Comparison of ENCODE assay signal across 13 mouse cellular contexts in the genomic region with DNA sequence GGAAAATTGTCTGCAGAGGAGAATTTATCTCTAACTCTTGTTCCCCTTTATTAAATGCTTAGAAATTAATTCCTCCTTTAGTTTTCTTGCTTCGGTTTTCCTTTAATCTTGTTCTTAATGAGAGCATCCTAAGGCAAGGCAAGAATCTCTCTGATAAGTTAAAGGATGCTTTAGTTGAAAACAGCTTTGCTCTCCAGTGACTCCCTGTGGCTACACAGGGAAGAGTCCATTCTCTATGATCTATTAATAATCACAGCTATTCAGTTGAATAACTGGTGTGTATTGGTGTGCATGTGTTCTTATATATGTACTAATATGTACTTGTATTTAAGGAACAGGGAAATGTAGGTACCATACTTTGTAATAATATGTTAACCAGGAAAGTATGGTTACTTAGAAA. TPM values are rescaled to one million over a fixed set of nuclear protein-coding genes. Genes with fewer than 3 reads are reported as not detected.
DNase-seq lines count a peak whose midpoint lies in the region; ATAC-seq and TF ChIP-seq lines count a peak whose summit lies in the region.
"Had no signal": no experiment of that assay in that cellular context is flagged by ENCODE, and none has a peak within 500 bp of the region (broad histone marks: within the 10 kb centered on the region; RNA-seq: fewer than 3 reads in every experiment).

No protein-coding gene starts in this region.

- H3K4me2 ChIP-seq in hindbrain, postnatal 0 days (ENCODE audit: low read depth, low read length), result no peak overlapping the region
- no peak overlapping the region for H3K4me2 ChIP-seq in hindbrain, embryonic 16.5 days (ENCODE audit: low read length)
- H3K4me2 ChIP-seq: embryonic facial prominence, embryonic 13.5 days had no signal

- no peak overlapping the region for H3K4me3 ChIP-seq in hindbrain, postnatal 0 days (ENCODE audit: low read length)
- H3K4me3 ChIP-seq in hindbrain, embryonic 16.5 days (ENCODE audit: low read length), result no peak overlapping the region
- H3K4me3 ChIP-seq: embryonic facial prominence, embryonic 13.5 days had no signal

- no peaks in the 10 kb centered on the region for H3K4me1 ChIP-seq in hindbrain, postnatal 0 days (ENCODE audit: insufficient read depth, low read length)
- H3K4me1 ChIP-seq in hindbrain, embryonic 16.5 days (ENCODE audit: control insufficient read depth, insufficient read depth, low read depth, low read length), result no peaks in the 10 kb centered on the region
- H3K4me1 ChIP-seq: embryonic facial prominence, embryonic 13.5 days had no signal

- 71% methylated on average over 1 of the region's 1 CpGs for WGBS in hindbrain, postnatal 0 days
- WGBS in hindbrain, embryonic 16.5 days, result 63% methylated on average over 1 of the region's 1 CpGs

- no peaks in the 10 kb centered on the region for H3K36me3 ChIP-seq in hindbrain, postnatal 0 days (ENCODE audit: insufficient read depth, low read length)
- H3K36me3 ChIP-seq in hindbrain, embryonic 16.5 days (ENCODE audit: control insufficient read depth, insufficient read depth, low read length), result no peaks in the 10 kb centered on the region
- H3K36me3 ChIP-seq: embryonic facial prominence, embryonic 13.5 days; G1E had no signal

- peak; percentile 69 for DNase-seq in hindbrain, postnatal 0 days (ENCODE audit: low spot score)
- peak; percentile 37 to 43 for DNase-seq in right cerebral cortex, adult 2 months (ENCODE audit: low spot score in 2 of 2)
- DNase-seq in right cerebral cortex, postnatal 36 days (ENCODE audit: low spot score in 2 of 2), result no peak
- peak; percentile 6 for DNase-seq in layer of hippocampus, adult 9-11 months
- no peak for DNase-seq in yolk sac, embryonic 10.5 days (ENCODE audit: low spot score)
- DNase-seq in heart, postnatal 4 days, result no peak
- DNase-seq: heart, postnatal 14 days; liver; spleen, adult 18-20 months had no signal

- H3K9ac ChIP-seq in hindbrain, postnatal 0 days (replicated peaks; ENCODE audit: low read length), result no peak overlapping the region
- no peak overlapping the region for H3K9ac ChIP-seq in hindbrain, embryonic 16.5 days (ENCODE audit: low read depth, low read length)
- H3K9ac ChIP-seq: embryonic facial prominence, embryonic 13.5 days had no signal

- TF ChIP-seq CTCF in hindbrain, postnatal 0 days (IDR thresholded peaks at IDR 0.05; ENCODE audit: low read depth), result peak; percentile 72

- no peak overlapping the region for H3K27ac ChIP-seq in hindbrain, postnatal 0 days
- H3K27ac ChIP-seq in hindbrain, embryonic 16.5 days (ENCODE audit: low read depth, low read length), result no peak overlapping the region
- H3K27ac ChIP-seq: embryonic facial prominence, embryonic 13.5 days; macrophage had no signal

- H3K27me3 ChIP-seq in hindbrain, postnatal 0 days (ENCODE audit: insufficient read depth, low read length), result no peaks in the 10 kb centered on the region
- H3K27me3 ChIP-seq in hindbrain, embryonic 16.5 days (replicated peaks; ENCODE audit: control insufficient read depth, insufficient read depth, low read length), result no peaks in the 10 kb centered on the region
- H3K27me3 ChIP-seq: embryonic facial prominence, embryonic 13.5 days had no signal

- ATAC-seq in hindbrain, postnatal 0 days, result 0 out of 2 replicates have a peak, but pooled peaks have one; percentile 43
- no peak for ATAC-seq in hindbrain, embryonic 16.5 days

- H3K9me3 ChIP-seq in hindbrain, postnatal 0 days (ENCODE audit: low read length), result no peaks in the 10 kb centered on the region
- no peaks in the 10 kb centered on the region for H3K9me3 ChIP-seq in hindbrain, embryonic 16.5 days (ENCODE audit: control insufficient read depth, low read length)
- H3K9me3 ChIP-seq: embryonic facial prominence, embryonic 13.5 days; G1E had no signal

RNA-seq across cellular contexts. Expression of gene Adarb2, which starts 28.9 kb away (rescaled TPM):
- total RNA-seq in hindbrain, postnatal 0 days (2014; rRNA removed), result 28.8 and 33.8 TPM in 2 replicates
- 13.5 and 14.7 TPM in 2 replicates for polyA plus RNA-seq in hindbrain, postnatal 0 days (2015; fragmentation: Nextera tagmentation; extraction: Ambion mirVana)
- polyA plus RNA-seq in hindbrain, embryonic 16.5 days (2015; fragmentation: Nextera tagmentation; extraction: Ambion mirVana), result 25.2 and 25.3 TPM in 2 replicates
- total RNA-seq in heart, postnatal 4 days (2021), result under 1 TPM; 0.11 to 0.14 TPM
- total RNA-seq: heart, postnatal 14 days had no signal
- polyA plus RNA-seq: G1E, macrophage had no signal

Comparison
In these comparisons a context has a peak if more than half of its experiments do, and no peak if none do; other contexts are left out.
1. DNase-seq: peak in hindbrain, postnatal 0 days (single experiment), right cerebral cortex, adult 2 months (2 of 2) and layer of hippocampus, adult 9-11 months (single experiment); none in right cerebral cortex, postnatal 36 days (0 of 2), yolk sac, embryonic 10.5 days (single experiment) and heart, postnatal 4 days (single experiment).
2. RNA of gene Adarb2, which starts 28.9 kb away (total RNA-seq): 28.8 to 33.8 TPM in hindbrain, postnatal 0 days; 0.11 to 0.14 TPM in heart, postnatal 4 days; every median in the first group is over 10 times any median in the second.